Mouse (Mus musculus): ENCODE measurements at regions not wholly inside any gene's neighbourhood (a gene's known extent, or its start where the extent isn't known, plus 50 kb on each side); places are given as distances from the start of the nearest gene placed in this dataset.

- no peak for DNase-seq (ENCODE audit: low spot score)
Observed at GRCm38 (mm10) chr3:149318728-149319127, 328.4 kb upstream of the Adgrl2 start.

GRCm38 (mm10) chr3:149314258-149314657 lies 323.9 kb upstream of the Adgrl2 start:
- no peak for DNase-seq (ENCODE audit: low spot score)

- DNase-seq (ENCODE audit: low spot score), result no peak
Observed at GRCm38 (mm10) chr3:149313217-149313616, 322.9 kb upstream of the Adgrl2 start.

- DNase-seq (ENCODE audit: low spot score), result no peak
Observed at GRCm38 (mm10) chr3:149311576-149311975, 321.2 kb upstream of the Adgrl2 start.

GRCm38 (mm10) chr3:149306709-149307108 lies 316.4 kb upstream of the Adgrl2 start:
- no peak for DNase-seq (ENCODE audit: low spot score)

- no peak for DNase-seq (ENCODE audit: low spot score)
Observed at GRCm38 (mm10) chr3:149306291-149306690, 315.9 kb upstream of the Adgrl2 start.

GRCm38 (mm10) chr3:149305440-149305839 lies 315.1 kb upstream of the Adgrl2 start:
- no peak for DNase-seq (ENCODE audit: low spot score)

GRCm38 (mm10) chr3:149305011-149305413 lies 314.7 kb upstream of the Adgrl2 start:
- no peak for DNase-seq (ENCODE audit: low spot score)

- no peak for DNase-seq (ENCODE audit: low spot score)
Observed at GRCm38 (mm10) chr3:149303418-149303817, 313.1 kb upstream of the Adgrl2 start.

- DNase-seq (ENCODE audit: low spot score), result no peak
Observed at GRCm38 (mm10) chr3:149300002-149300401, 309.6 kb upstream of the Adgrl2 start.

GRCm38 (mm10) chr3:149296419-149296962 lies 306.1 kb upstream of the Adgrl2 start:
- no peak for DNase-seq (ENCODE audit: low spot score)

- DNase-seq (ENCODE audit: low spot score), result no peak
Observed at GRCm38 (mm10) chr3:149295942-149296341, 305.6 kb upstream of the Adgrl2 start.

- no peak for DNase-seq (ENCODE audit: low spot score)
Observed at GRCm38 (mm10) chr3:149295257-149295831, 305.0 kb upstream of the Adgrl2 start.

GRCm38 (mm10) chr3:149294445-149294844 lies 304.1 kb upstream of the Adgrl2 start:
- DNase-seq (ENCODE audit: low spot score), result no peak

GRCm38 (mm10) chr3:149292459-149292858 lies 302.1 kb upstream of the Adgrl2 start:
- no peak for DNase-seq (ENCODE audit: low spot score)

- no peak for DNase-seq (ENCODE audit: low spot score)
Observed at GRCm38 (mm10) chr3:149291473-149291872, 301.1 kb upstream of the Adgrl2 start.

GRCm38 (mm10) chr3:149290228-149290627 lies 299.9 kb upstream of the Adgrl2 start:
- no peak for DNase-seq (ENCODE audit: low spot score)

- DNase-seq (ENCODE audit: low spot score), result no peak
Observed at GRCm38 (mm10) chr3:149287080-149287479, 296.7 kb upstream of the Adgrl2 start.

GRCm38 (mm10) chr3:149284976-149285375 lies 294.6 kb upstream of the Adgrl2 start:
- no peak for DNase-seq (ENCODE audit: low spot score)

GRCm38 (mm10) chr3:149280807-149281789 lies 290.7 kb upstream of the Adgrl2 start:
- no peak for DNase-seq (ENCODE audit: low spot score)

GRCm38 (mm10) chr3:149279338-149279737 lies 289.0 kb upstream of the Adgrl2 start:
- DNase-seq (ENCODE audit: low spot score), result no peak

GRCm38 (mm10) chr3:149277812-149278211 lies 287.5 kb upstream of the Adgrl2 start:
- no peak for DNase-seq (ENCODE audit: low spot score)

All from ovary, postnatal 10 days (tissue).